Mouse (Mus musculus) mouse embryonic stem cell (cell line): Measurements from ENCODE around the gene Rnase2b.

ENCODE experiments used
- in situ Hi-C, 2 experiments: fragments of 300-500 bp; cut with MboI; formaldehyde crosslinking; loops; 1 replicate in 1 of 2; 3 replicates in 1 of 2; pipeline ENCODE4 v1.14.3; 2019 to 2020; ENCODE audit warnings: low sequenced_read_pairs in 2 of 2, low pct_unique_long_range_greater_than_20kb in 1 of 2, mixed read lengths in 1 of 2; ENCODE audit not compliant: unreplicated experiment in 1 of 2

The Rnase2b gene

GRCm38 (mm10) chr14:51203115-51203514, 41.1 kb downstream of the Rnase2b start, which contains the start of gene Ear14:
TSS of gene Ear14 (plus strand) at chr14:51203391.
- in situ Hi-C loops: no loop called here
